Mouse (Mus musculus): ENCODE data around the gene Iqschfp.
A peak's percentile ranks its signal among the peaks of the same experiment; 100 is the strongest.

The Iqschfp gene

DNA sequence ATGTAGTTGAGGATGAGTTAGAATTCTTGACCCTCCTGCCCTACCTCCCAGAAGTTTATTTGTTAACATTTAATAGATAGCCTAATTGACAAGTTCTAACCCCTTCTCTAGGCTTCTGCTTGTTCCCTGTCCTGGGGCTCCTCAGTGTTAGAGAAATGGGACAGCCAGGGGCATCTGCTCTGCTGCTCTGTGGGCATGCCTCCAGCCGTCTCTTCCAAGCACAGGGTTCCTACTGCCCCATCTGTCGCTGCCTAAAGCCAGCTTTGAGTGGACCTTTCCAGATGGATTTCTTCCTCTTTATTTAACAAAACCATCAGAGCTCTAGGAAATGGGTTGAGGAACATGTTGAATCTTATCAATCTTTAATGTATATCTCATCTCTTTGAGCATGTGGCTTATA lies 529.8 kb downstream of the Iqschfp start:
- DNase-seq (ENCODE audit: inconsistent ontology term): no peak

DNA sequence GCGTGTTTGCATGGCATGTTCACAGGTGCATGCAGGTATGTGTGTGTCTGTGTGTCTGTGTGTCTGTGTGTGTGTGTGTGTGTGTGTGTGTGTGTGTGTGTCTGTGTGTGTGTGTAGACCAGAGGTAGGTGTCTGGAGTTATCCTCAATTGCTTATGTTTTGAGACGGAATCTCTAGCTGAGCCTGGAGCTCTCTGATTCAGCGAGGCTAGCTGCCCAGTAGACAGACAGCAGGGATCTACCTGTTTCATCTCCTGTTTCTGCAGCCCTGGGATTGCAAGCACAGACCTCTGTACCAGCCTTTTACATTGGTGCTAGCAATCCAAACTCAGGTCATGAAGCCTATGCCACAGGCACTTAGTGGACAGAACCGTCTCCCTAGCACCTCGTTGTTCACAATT lies 536.0 kb downstream of the Iqschfp start:
- DNase-seq (ENCODE audit: inconsistent ontology term): no peak

DNA sequence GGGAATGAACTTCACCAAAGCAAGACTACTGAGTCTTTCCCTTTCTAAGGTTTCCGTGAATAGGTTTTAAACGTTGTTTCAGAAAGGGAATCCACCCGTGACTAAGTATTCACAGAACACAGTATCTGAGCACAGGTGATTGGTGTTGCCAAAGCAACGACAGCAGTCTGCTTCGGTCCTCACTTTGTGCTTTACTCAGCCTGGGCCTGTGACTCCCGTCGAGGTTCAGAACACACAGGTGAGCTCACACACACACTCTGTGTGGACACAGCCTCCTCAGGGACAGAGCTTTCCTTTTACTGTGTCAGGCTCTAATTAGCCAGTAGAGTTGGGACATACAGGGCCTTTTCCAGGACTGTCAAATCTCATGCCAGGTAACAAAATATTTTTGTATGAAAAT lies 542.4 kb downstream of the Iqschfp start:
- no peak for DNase-seq (ENCODE audit: inconsistent ontology term)

DNA sequence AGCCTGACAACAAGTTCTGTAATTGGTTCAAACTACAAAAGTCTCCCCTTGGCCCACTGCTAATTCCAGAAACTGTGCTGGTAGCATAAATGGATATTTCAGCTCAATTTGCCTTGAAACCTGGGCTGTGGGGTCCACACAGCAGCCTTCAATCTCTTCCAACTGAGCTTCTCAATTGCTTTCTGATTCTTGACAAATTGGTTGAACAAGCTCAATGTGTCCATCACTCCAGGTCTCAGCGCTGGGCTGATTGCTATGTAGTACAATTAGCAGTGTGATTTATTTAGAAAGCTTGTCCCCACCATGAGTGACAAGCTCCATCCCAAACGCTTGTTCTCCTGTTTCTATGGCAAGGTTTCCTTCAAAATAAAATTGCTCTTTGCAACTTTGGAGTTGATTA lies 542.9 kb downstream of the Iqschfp start:
- no peak for DNase-seq (ENCODE audit: inconsistent ontology term)

DNA sequence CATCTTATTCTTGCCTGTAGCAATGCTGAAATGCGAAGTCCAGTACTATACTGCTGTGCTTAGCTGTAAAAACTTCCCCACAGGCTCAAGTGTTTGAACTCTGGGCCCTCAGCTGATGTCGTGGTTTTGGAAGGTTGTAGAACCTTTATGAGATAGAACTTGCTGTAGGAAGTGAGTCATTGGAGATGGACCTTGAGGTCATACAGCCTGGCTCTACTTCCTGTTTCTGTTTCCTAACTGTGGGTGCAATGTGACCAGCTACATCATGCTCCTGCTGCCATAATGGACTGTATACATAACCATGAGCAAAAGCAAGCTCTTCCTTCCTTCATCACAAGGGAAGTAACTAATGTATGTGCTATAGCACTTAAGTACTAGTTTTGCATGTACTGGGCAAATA lies 556.4 kb downstream of the Iqschfp start:
- no peak for DNase-seq (ENCODE audit: inconsistent ontology term)

DNA sequence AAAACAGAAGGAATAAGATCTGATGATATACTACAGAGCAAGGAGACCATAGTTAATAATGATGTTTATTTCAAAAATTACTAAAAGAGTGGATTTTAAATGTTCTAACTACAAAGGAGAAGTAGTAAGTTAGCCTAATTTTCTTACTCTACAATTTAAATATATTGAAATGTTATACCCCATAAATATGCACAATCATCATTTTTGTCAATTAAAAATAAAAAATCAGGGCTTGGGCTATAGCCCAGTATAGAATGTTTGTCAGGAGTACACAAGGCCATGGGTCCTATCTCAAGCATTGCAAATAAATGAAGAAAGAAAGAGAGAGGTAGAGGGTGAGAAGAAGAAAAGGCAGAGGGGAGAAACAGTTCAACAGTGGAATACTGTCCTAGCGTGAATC lies 559.6 kb downstream of the Iqschfp start:
- DNase-seq (ENCODE audit: inconsistent ontology term): no peak

DNA sequence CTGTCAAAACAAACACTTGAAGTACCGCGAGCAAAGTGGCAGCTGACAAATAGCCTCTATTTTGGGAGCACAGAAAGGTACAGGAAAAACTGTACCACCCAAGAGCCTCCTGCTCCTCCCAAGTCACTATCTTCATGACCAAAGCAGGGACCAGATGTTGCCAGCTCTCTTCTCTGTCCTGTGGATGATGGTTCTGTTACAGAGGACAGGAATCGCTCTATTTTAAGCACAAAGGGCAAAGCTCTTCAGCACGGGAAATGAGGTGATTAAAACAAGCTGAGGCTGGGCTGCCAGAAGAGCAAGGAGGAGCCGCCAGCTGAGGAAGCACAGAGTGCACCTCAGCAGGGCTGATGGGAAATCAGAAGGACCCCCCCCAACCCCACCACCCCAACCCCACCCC lies 561.2 kb downstream of the Iqschfp start:
- no peak for DNase-seq (ENCODE audit: inconsistent ontology term)

DNA sequence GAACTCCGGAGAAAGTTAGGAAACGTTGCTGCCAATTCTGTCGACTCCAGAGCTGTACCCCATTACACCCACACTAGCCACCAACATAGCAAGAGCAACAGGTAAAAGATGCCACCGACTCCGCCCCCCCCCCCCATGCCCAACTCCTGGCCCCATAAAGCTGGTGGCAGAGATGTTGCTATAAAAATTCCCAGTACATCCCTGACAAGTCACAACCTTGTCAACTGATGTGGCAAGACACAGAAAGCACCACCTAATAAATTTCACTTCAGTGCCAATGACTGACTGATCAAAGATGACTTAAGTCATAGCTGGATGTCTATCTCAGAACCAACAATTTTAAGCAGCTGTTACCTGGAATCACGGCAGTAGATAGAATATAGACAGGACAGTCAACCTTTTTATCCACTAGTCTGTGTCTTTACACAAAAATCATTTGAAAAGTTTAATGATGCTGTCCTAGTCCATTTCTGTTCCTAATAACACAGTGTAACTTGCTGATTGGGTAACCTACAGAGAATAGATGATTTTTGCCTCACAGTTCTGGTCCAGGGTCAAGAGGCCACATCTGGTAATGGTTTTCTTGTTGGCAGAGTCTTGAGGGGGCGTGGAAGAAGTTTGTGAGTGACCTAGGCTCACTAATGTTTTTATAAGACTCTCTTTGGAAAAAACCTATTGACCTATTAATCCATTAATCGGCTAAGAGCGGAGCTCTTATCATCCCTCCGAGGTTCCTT lies 561.9 kb downstream of the Iqschfp start:
- DNase-seq (ENCODE audit: inconsistent ontology term): no peak

DNA sequence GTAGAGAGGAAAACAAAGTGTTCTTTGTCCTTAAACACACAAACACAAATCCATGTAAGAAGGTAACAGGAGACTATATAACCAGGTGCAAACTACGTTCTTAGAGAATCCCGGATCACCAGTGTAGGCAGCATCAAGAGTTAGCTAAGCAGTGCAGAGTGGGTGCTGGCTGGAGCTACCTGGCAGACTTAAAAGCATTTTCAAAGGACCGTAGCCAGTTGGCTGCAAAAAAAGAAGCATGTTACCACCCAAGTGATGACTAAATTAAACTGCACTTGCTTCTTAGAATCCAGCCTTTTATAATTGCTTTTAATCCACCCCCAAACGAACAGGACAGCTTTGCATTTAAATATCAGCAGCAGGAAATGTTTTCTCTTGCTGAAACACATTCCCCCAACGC lies 574.6 kb downstream of the Iqschfp start:
- no peak for DNase-seq (ENCODE audit: inconsistent ontology term)

DNA sequence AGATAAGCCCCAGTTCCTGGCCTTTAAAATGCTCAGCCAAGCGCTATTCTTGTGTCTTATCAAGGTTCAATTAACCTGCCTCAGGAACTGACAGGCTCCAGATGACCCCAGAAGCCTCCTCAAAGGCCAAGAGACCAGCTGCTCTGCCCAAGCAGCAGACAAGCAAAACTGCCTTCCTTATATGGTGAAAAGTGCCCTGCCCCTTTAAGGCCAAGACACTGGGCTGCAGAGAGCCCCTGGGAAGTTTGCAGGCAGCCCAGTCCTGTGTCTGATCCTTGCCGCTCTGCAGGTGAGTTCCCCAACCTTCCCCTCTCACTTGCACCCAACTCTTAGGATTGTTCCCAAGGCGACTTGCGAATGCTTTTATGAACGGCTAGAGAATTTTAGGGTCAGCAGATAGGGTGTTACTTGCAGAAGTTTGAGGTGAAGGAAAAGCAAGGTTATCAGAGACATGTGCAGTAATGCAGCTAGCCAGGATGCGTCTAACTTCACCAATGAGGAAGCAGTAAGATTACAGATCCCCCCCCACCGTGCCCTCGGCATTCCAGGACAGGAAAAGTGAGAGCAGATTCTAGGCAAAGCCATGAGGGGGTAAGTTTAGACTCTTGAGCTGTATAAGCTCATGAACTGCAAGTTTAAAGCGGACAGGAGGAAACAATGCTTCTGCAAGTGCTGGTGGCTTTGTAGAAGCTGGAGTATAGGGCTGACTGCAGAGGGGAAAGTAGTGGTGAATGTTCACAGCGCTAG lies 576.1 kb downstream of the Iqschfp start:
- DNase-seq (ENCODE audit: inconsistent ontology term): peak; percentile 66

DNA sequence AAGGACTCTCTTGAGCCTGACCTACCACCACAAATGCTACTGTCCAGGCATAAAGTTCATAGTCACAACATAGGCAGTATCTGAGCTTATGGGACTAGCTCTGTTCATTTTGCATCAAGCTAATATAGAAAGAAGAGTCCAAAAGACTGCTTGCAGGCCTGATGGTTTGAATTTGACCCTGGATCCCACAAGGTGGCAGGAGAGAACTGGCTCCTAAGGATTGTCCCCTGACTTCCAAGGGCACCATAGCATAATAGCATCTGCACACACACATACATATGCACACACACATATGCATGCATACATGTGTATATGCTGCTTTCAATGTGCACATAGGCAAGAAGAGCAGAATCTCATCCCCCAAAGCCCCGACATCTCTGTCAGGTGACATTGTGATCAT lies 577.6 kb downstream of the Iqschfp start:
- DNase-seq (ENCODE audit: inconsistent ontology term): no peak

DNA sequence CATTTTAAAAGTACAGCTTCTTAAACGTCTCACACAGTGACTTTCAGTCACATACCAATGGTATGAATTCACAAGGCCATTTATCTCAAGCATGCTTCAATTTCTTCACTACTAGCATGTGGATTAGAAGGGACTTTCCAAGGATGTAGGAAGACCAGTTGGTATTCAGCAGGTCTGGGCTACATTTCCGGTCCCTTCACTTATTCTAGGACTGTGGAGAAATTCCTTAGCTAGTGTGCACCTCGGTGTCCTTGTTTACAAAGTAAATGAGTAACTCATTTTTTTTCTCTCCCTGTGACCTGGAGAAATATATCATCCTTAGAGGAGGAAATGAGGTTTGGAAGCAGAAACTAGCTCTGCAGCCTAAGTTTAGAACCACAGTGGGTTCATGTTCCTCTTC lies 578.0 kb downstream of the Iqschfp start:
- DNase-seq (ENCODE audit: inconsistent ontology term): no peak

DNA sequence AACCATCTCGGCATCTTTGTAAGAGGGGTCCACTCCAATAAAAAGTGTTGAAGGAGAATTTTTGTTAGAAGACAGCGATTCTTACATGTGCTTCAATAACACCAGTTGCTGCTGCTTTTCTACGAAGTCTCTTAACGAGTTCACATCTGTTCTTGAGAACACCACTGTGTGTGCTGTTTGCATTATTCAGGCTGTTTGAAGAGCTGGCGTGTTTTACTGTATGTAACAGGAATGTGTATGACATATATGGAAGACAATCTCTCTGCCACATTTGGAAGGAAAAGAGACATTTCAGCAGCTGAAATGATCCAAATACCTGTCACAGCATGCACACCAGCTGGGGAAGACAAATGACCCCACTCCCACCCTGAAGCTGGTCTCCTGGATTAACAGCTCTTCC lies 578.6 kb downstream of the Iqschfp start:
- DNase-seq (ENCODE audit: inconsistent ontology term): no peak

DNA sequence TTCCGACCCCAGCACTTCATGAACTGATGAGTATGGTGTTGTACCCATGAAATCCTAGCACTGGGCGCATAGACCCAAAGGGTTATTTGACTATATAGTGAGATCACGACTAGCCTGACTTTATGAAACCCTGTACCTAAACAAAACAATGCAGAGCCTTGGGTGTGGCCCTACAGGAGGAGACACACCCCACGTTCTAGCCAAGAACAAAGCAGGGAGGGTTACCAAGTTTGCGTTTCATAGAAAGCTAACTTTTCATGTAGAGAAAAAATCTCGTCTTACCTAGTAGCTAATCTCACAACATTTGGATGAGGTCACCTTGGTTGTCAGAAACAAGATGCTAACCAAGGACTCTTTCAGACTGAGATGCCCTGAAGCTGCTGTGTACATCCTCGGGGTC lies 584.3 kb downstream of the Iqschfp start:
- DNase-seq (ENCODE audit: inconsistent ontology term): no peak

DNA sequence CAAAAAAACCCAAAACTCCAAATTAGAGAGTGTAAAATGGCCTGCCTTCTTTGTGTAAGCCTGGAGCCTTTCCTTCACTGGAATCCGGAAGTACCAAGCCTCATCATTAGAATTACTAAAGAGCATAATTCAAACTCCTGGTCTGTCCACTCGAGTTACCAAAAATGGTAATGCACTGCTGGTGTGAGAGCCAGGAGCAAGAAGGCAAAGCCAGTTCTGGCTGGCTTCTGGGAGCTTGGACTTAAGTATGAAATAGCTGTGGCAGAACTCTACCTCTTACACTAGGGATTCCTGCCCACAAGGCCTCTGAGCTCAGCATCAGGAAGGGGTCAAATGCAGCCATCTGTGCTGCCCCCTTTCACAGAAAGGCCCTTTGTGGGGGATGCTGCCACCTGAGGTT lies 585.4 kb downstream of the Iqschfp start:
- peak; percentile 39 for DNase-seq (ENCODE audit: inconsistent ontology term)

DNA sequence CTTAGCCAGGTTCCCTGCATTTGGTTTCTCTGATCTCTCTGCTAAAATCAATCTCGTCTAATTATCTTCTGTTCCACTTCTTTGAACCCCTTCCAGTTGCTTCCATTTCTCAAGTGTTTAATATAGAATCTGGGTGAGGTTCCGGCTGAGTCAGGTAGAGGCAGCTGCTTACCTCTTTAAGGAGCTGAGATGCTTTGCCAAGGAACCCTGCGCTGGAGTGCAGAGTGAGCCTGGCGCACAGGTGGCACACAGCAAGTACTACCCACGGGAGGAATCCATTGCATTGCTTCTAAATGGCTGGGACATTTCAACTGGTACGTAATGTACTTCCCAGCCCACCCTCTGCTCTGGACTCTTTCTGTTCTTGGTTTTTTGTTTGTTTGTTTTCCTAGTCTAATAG lies 587.2 kb downstream of the Iqschfp start:
- no peak for DNase-seq (ENCODE audit: inconsistent ontology term)

DNA sequence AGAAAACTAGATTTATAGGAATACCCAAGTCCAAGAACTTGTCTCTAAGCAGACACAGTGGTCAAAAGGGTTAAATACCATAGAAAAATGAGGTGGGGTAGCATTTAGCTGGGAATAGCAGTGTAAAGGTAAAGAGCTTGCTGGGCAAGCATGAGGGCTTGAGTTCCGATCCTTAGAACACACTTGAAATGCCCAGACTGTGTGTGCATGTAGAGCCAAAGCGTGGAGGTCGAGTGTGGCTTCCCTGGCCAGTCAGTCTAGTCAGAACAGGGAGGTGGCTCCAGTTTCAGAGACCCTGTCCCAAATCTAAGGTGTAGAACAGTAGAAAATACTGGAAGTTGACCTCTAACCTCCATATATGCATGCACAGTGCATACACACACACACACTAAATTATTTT lies 591.5 kb downstream of the Iqschfp start:
- no peak for DNase-seq (ENCODE audit: inconsistent ontology term)

DNA sequence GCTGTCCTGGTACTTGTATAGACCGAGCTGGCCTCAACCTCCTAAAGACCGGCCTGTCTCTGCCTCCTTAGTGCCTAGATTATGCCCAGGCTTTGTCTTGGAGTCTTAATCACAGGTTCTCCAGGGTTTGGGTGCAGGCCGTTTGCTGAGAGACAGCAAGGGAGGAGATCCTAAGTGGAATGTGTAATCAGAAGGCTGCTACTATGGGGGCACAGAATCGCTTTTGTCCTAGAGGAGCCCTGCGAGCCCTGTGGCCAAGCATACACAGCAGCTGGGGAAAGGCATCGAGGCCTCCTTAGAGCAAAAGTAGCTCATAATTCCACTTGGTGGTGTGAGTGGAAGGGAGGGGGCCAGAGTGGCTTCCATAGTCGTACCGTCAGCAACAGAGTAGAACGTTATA lies 592.0 kb downstream of the Iqschfp start:
- no peak for DNase-seq (ENCODE audit: inconsistent ontology term)

DNA sequence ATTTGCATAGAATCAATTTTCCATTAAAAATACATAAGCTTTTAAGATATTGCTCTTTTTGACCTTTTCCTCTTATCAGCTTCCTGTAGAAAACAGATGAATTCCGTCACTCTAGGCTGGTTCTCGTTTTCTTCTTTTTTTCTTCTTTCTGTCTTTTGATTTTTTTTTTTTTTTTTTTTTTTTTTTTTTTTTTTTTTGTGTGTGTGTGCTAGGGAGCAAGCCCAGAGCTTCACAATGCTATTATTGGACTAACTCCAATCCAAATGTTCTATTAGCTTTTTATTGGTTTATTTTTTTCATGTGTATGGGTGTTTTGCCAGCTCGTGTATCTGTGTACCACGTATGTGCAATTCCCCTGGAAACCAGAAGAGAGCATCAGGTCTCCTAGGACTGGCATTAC lies 592.5 kb downstream of the Iqschfp start:
- DNase-seq (ENCODE audit: inconsistent ontology term): no peak

DNA sequence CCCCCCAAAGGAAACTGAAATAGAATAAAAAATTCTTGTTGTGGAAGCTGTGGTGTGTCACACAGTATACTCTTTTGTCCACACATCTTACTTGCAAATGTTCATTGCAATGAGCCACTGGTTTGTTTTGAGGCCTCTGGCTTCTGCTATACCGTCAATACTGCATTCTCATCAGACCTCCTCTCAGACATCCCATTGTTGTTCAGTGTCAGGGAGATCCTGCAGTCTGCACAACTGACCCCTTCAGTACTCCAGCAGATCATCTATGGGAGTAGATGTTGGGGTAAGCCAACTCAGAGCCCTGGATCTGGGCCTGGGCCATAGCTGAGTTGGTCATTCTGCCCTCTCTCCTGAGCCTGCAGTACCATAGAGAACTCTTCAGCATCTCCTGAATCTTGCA lies 595.6 kb downstream of the Iqschfp start:
- no peak for DNase-seq (ENCODE audit: inconsistent ontology term)

DNA sequence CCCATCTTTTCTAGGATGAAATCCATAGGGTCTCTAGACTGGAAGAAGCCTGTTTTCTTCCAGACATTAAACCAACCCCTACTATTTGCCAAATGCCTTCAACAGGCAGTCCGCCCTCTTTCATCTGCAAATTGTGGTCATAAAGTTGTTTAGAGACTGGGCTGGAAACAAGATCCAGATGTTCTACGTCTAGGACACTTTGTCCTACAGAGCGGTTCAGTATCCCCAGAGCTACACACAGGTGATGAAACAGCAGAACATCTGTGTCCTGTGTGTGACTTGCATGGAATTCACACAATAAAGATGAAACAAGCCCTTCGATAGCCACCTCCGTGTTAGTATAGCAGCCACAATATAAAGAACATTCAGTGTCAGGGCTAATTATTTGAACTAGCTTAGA lies 596.3 kb downstream of the Iqschfp start:
- no peak for DNase-seq (ENCODE audit: inconsistent ontology term)

DNA sequence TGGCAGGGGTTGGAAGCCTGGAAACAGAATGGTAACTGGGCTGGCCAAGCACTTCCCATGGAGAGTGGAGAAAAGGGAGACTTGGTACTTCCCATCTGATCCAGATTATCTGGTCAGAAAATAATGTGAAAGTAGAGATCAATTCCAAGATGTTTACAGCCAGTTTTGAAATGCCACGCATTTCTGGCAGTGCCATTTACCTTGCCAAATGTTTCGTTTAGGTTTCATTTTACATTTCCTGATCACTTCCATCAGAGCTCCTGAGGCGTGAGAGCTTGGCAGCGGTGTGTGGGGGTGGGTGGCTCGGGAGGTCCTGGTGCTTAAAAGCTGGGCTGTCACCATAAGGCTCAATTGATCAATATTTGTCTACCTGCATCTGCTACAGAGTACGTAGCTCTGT lies 599.5 kb downstream of the Iqschfp start:
- DNase-seq (ENCODE audit: inconsistent ontology term): no peak

DNA sequence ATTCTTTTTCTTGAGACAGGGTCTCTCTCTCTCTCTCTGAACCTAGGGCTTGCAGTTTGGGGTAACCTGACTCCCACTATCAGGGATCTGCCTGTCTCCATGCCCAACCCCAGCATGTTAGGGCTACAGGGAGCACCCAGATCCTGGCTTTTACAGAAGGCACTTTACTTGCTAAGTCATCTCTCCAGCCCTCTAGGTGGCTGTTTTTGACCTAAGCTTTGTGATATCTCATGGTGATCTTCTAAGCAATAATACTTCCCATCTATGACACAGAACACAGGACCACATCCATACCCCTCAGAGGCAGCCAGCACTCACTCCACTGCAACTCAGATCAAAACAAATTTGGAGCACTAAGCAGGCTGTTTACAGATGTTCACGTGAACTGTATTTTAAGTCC lies 600.0 kb downstream of the Iqschfp start:
- no peak for DNase-seq (ENCODE audit: inconsistent ontology term)

DNA sequence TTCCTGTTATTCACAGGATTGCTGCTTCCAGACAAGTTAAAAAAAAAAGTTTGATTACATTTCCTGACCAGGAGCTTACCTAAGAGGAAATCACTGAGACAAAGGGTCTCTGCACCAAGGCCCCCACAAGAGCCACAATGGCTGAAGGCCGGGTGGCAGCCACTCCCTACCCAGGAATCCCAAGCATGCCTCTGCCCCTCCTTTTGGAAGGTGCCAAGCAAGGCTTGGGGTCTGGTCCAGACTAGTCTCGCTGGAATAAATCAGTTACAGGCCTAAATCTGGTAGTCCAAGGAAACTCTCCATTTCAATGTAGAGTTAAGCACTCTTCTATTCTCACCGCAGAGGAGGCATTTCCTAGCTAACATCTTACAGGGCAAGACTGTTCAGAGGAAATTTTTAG lies 600.5 kb downstream of the Iqschfp start:
- DNase-seq (ENCODE audit: inconsistent ontology term): peak; percentile 43

Data from Muller cell, postnatal 12 days (primary cell).